Mouse (Mus musculus) neural tube, embryonic 13.5 days (tissue): ENCODE measurements around the gene Tex44. TPM values are rescaled to one million over a fixed set of nuclear protein-coding genes. Genes with fewer than 3 reads are reported as not detected.

Source experiments
- ATAC-seq: fragments of 200-750 bp; cut with Nextera tagmentation; 2 replicates; pipeline ENCODE4 v1.8.0; 2017; ENCODE audit warnings: low read depth, mild to moderate bottlenecking, moderate TSS enrichment, moderate library complexity
- H3K27ac ChIP-seq: fragments of 300-500 bp; sonication (generic); replicated peaks from 2 replicates; pipeline ENCODE4 v1.5.1; 2015; ENCODE audit warnings: moderate library complexity, mild to moderate bottlenecking, inconsistent platforms
- H3K27me3 ChIP-seq: fragments of 300-500 bp; sonication (generic); 2 replicates; pipeline ENCODE4 v1.6.1; 2015; ENCODE audit warnings: mild to moderate bottlenecking, inconsistent platforms
- H3K36me3 ChIP-seq: fragments of 300-500 bp; sonication (generic); 2 replicates; pipeline ENCODE4 v1.6.1; 2015; ENCODE audit warnings: mild to moderate bottlenecking, inconsistent platforms
- H3K4me1 ChIP-seq: fragments of 300-500 bp; sonication (generic); replicated peaks from 2 replicates; pipeline ENCODE4 v1.6.1; 2015; ENCODE audit warnings: inconsistent platforms
- H3K4me2 ChIP-seq: fragments of 300-500 bp; sonication (generic); 2 replicates; pipeline ENCODE4 v1.6.1; 2015; ENCODE audit warnings: inconsistent platforms, mild to moderate bottlenecking, moderate library complexity
- H3K4me3 ChIP-seq: fragments of 300-500 bp; sonication (generic); 2 replicates; pipeline ENCODE4 v1.5.1; 2015; ENCODE audit warnings: mild to moderate bottlenecking, inconsistent platforms
- H3K9ac ChIP-seq: fragments of 300-500 bp; sonication (generic); 2 replicates; pipeline ENCODE4 v1.6.1; 2015; ENCODE audit warnings: moderate library complexity, mild to moderate bottlenecking, inconsistent platforms
- H3K9me3 ChIP-seq: fragments of 300-500 bp; sonication (generic); 2 replicates; pipeline ENCODE4 v1.6.1; 2016; ENCODE audit warnings: inconsistent platforms
- WGBS: fragments of 180-500 bp; shearing (Covaris S2); methylation state at CpG from one replicate; pipeline ENCODE4 v1.1.7; 2015; 5-methylcytosine and 5-hydroxymethylcytosine counted together
- polyA plus RNA-seq: library from polyadenylated mRNA; unstranded; fragments of >200 nt; fragmentation: Nextera tagmentation; extraction: Ambion mirVana; gene quantifications from 2 replicates; pipeline ENCODE4 v1.2.1, GENCODE M21; 2015

Tex44 gene
- polyA plus RNA-seq, 1 experiment from 2014 or later: not detected

GRCm38 (mm10) chr1:86400096-86400754, 25.9 kb upstream of the Tex44 start:
- no peak overlapping the region for H3K4me2 ChIP-seq
- H3K4me3 ChIP-seq: no peak overlapping the region
- WGBS: 80% methylated on average over 8 of the region's 8 CpGs
- no peaks in the 10 kb centered on the region for H3K9me3 ChIP-seq
- no peaks in the 10 kb centered on the region for H3K4me1 ChIP-seq
- no peak overlapping the region for H3K27ac ChIP-seq
- no peak overlapping the region for H3K9ac ChIP-seq
- H3K36me3 ChIP-seq: no peaks in the 10 kb centered on the region
- no peak for ATAC-seq
- no peaks in the 10 kb centered on the region for H3K27me3 ChIP-seq

GRCm38 (mm10) chr1:86404834-86405233, 21.3 kb upstream of the Tex44 start:
- Histone ChIP-seq H3K4me2 (no peak overlapping the region), H3K27me3 (no peaks in the 10 kb centered on the region), H3K9me3 (no peaks in the 10 kb centered on the region), H3K27ac (no peak overlapping the region), H3K9ac (no peak overlapping the region), H3K4me3 (no peak overlapping the region), H3K36me3 (no peaks in the 10 kb centered on the region), H3K4me1 (no peaks in the 10 kb centered on the region)
- WGBS: 65% methylated on average over 5 of the region's 5 CpGs
- ATAC-seq: no peak

GRCm38 (mm10) chr1:86406313-86406712, 19.8 kb upstream of the Tex44 start:
- Histone ChIP-seq H3K9ac (no peak overlapping the region), H3K27ac (no peak overlapping the region), H3K4me3 (no peak overlapping the region), H3K4me2 (no peak overlapping the region), H3K9me3 (no peaks in the 10 kb centered on the region), H3K27me3 (no peaks in the 10 kb centered on the region), H3K36me3 (no peaks in the 10 kb centered on the region), H3K4me1 (no peaks in the 10 kb centered on the region)
- 85% methylated on average over 4 of the region's 4 CpGs for WGBS
- ATAC-seq: no peak

- Histone ChIP-seq H3K4me2 (no peak overlapping the region), H3K4me3 (no peak overlapping the region), H3K36me3 (no peaks in the 10 kb centered on the region), H3K27ac (no peak overlapping the region), H3K9me3 (no peaks in the 10 kb centered on the region), H3K9ac (no peak overlapping the region), H3K4me1 (no peaks in the 10 kb centered on the region), H3K27me3 (no peaks in the 10 kb centered on the region)
- 66% methylated on average over 8 of the region's 8 CpGs for WGBS
- no peak for ATAC-seq
Observed at GRCm38 (mm10) chr1:86406914-86407313, 19.2 kb upstream of the Tex44 start.

- Histone ChIP-seq H3K9ac (no peak overlapping the region), H3K36me3 (no peaks in the 10 kb centered on the region), H3K27me3 (no peaks in the 10 kb centered on the region), H3K4me1 (no peaks in the 10 kb centered on the region), H3K4me2 (no peak overlapping the region), H3K27ac (no peak overlapping the region), H3K9me3 (no peaks in the 10 kb centered on the region), H3K4me3 (no peak overlapping the region)
- WGBS: 75% methylated on average over 10 of the region's 10 CpGs
- ATAC-seq: no peak
Observed at GRCm38 (mm10) chr1:86408515-86408914, 17.6 kb upstream of the Tex44 start.

- H3K4me2 ChIP-seq: no peak overlapping the region
- no peaks in the 10 kb centered on the region for H3K9me3 ChIP-seq
- H3K36me3 ChIP-seq: no peaks in the 10 kb centered on the region
- no peak for ATAC-seq
- H3K27ac ChIP-seq: no peak overlapping the region
- no peak overlapping the region for H3K9ac ChIP-seq
- no peaks in the 10 kb centered on the region for H3K27me3 ChIP-seq
- H3K4me1 ChIP-seq: no peaks in the 10 kb centered on the region
- 93% methylated on average over 2 of the region's 2 CpGs for WGBS
- H3K4me3 ChIP-seq: no peak overlapping the region
Observed at GRCm38 (mm10) chr1:86409476-86409875, 16.7 kb upstream of the Tex44 start.

GRCm38 (mm10) chr1:86414715-86415114, 11.4 kb upstream of the Tex44 start:
- WGBS: 91% methylated on average over 5 of the region's 5 CpGs
- no peak for ATAC-seq
- no peak overlapping the region for H3K4me3 ChIP-seq
- H3K9ac ChIP-seq: no peak overlapping the region
- no peaks in the 10 kb centered on the region for H3K36me3 ChIP-seq
- H3K27me3 ChIP-seq: no peaks in the 10 kb centered on the region
- H3K9me3 ChIP-seq: no peaks in the 10 kb centered on the region
- H3K4me1 ChIP-seq: no peaks in the 10 kb centered on the region
- no peak overlapping the region for H3K4me2 ChIP-seq
- H3K27ac ChIP-seq: no peak overlapping the region

- no peaks in the 10 kb centered on the region for H3K9me3 ChIP-seq
- 76% methylated on average over 2 of the region's 2 CpGs for WGBS
Observed at GRCm38 (mm10) chr1:86415144-86415543, 11.0 kb upstream of the Tex44 start.

GRCm38 (mm10) chr1:86415612-86416184, 10.4 kb upstream of the Tex44 start:
- H3K4me3 ChIP-seq: no peak overlapping the region
- no peaks in the 10 kb centered on the region for H3K36me3 ChIP-seq
- H3K27ac ChIP-seq: no peak overlapping the region
- H3K4me2 ChIP-seq: no peak overlapping the region
- no peak overlapping the region for H3K9ac ChIP-seq
- H3K27me3 ChIP-seq: no peaks in the 10 kb centered on the region
- WGBS: 76% methylated on average over 7 of the region's 7 CpGs
- peaks cover 1% of the 10 kb centered on the region for H3K4me1 ChIP-seq
- H3K9me3 ChIP-seq: no peaks in the 10 kb centered on the region
- peak; percentile 34; the same call in 1 of the 2 replicates for ATAC-seq

More at GRCm38 (mm10) chr1:86415144-86415543, 11.0 kb upstream of the Tex44 start:
- H3K27ac ChIP-seq: no peak overlapping the region
- no peaks in the 10 kb centered on the region for H3K27me3 ChIP-seq
- ATAC-seq: no peak
- H3K9ac ChIP-seq: no peak overlapping the region
- no peaks in the 10 kb centered on the region for H3K36me3 ChIP-seq
- no peaks in the 10 kb centered on the region for H3K4me1 ChIP-seq
- no peak overlapping the region for H3K4me3 ChIP-seq
- no peak overlapping the region for H3K4me2 ChIP-seq

GRCm38 (mm10) chr1:86416321-86416720, 9.8 kb upstream of the Tex44 start:
- no peak overlapping the region for H3K27ac ChIP-seq
- no peaks in the 10 kb centered on the region for H3K9me3 ChIP-seq
- no peaks in the 10 kb centered on the region for H3K36me3 ChIP-seq
- WGBS: 58% methylated on average over 6 of the region's 6 CpGs
- no peaks in the 10 kb centered on the region for H3K27me3 ChIP-seq
- no peak overlapping the region for H3K9ac ChIP-seq
- H3K4me1 ChIP-seq: peaks cover 7% of the 10 kb centered on the region
- no peak for ATAC-seq
- no peak overlapping the region for H3K4me3 ChIP-seq
- H3K4me2 ChIP-seq: no peak overlapping the region

- Histone ChIP-seq H3K27ac (peak overlapping the region; percentile 59), H3K9me3 (no peaks in the 10 kb centered on the region), H3K4me1 (peaks cover 23% of the 10 kb centered on the region), H3K9ac (no peak overlapping the region), H3K27me3 (no peaks in the 10 kb centered on the region), H3K4me3 (no peak overlapping the region), H3K36me3 (no peaks in the 10 kb centered on the region), H3K4me2 (no peak overlapping the region)
- WGBS: 20% methylated on average over 10 of the region's 10 CpGs
- no peak for ATAC-seq
Observed at GRCm38 (mm10) chr1:86421007-86421406, 5.1 kb upstream of the Tex44 start.

GRCm38 (mm10) chr1:86423879-86424278, 2.2 kb upstream of the Tex44 start:
- Histone ChIP-seq H3K27me3 (no peaks in the 10 kb centered on the region), H3K4me3 (no peak overlapping the region), H3K36me3 (no peaks in the 10 kb centered on the region), H3K4me2 (no peak overlapping the region), H3K9ac (no peak overlapping the region), H3K9me3 (no peaks in the 10 kb centered on the region), H3K27ac (peak overlapping the region; percentile 71; the same call in 1 of the 2 replicates), H3K4me1 (peaks cover 23% of the 10 kb centered on the region)
- no peak for ATAC-seq
- WGBS: 82% methylated on average over 5 of the region's 5 CpGs

GRCm38 (mm10) chr1:86424336-86424735, 1.8 kb upstream of the Tex44 start:
- Histone ChIP-seq H3K4me2 (no peak overlapping the region), H3K4me1 (peaks cover 23% of the 10 kb centered on the region), H3K27me3 (no peaks in the 10 kb centered on the region), H3K9ac (no peak overlapping the region), H3K36me3 (no peaks in the 10 kb centered on the region), H3K4me3 (no peak overlapping the region), H3K27ac (peak overlapping the region; percentile 71; the same call in 1 of the 2 replicates), H3K9me3 (no peaks in the 10 kb centered on the region)
- 80% methylated on average over 1 of the region's 1 CpGs for WGBS
- ATAC-seq: no peak
